Mouse (Mus musculus) effector memory CD4-positive, alpha-beta T cell, adult 5 months (primary cell): ENCODE data around the gene Stmn1. TPM values are rescaled to one million over a fixed set of nuclear protein-coding genes. Genes with fewer than 3 reads are reported as not detected.

Source experiments
- polyA plus RNA-seq: library from polyadenylated mRNA; unstranded; fragments of 100-300 nt; shearing (Covaris generic); gene quantifications from one replicate; pipeline ENCODE4 v1.2.1, GENCODE M21; 2017

Stmn1 gene
- polyA plus RNA-seq, result 25.5 TPM

GRCm38 (mm10) chr4:134468215-134468575, at the start of gene Stmn1:
Gene Stmn1, plus strand, starts transcription at chr4:134468320.

DNA sequence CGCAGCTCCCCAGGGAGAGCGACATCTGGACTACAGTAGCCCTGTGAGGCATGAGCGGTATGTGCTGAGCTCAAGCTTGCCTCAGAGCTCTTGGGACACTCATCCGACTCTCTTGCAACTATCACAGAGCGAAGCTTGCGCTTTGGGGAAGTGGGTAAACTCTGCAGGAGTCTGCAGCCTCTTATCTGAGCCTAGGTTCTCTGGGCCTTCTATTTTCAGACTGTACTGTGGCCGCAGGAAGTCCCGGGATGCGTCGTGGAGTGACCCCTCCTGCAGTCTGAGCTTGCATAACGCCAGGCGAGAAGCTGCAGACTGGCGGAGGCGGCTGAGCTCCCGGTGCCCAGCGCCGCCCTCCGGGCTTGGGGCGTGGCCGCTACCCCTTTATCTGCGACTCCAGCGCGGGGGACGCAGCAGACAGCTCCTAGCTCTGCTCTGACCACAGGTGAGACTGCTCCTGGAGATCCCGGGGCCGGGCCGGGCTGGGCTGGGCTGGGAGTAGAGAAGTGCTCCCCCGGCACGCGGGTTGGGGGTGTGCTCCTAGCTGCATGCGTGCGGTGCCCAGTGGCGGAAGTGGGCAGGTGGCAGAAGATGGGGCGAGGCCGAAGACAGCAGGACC, 28.6 kb downstream of the Stmn1 start, which contains the start of gene Paqr7:
Gene Paqr7 (plus strand): TSS at position 103 of the 616 bp plus-strand sequence.

DNA sequence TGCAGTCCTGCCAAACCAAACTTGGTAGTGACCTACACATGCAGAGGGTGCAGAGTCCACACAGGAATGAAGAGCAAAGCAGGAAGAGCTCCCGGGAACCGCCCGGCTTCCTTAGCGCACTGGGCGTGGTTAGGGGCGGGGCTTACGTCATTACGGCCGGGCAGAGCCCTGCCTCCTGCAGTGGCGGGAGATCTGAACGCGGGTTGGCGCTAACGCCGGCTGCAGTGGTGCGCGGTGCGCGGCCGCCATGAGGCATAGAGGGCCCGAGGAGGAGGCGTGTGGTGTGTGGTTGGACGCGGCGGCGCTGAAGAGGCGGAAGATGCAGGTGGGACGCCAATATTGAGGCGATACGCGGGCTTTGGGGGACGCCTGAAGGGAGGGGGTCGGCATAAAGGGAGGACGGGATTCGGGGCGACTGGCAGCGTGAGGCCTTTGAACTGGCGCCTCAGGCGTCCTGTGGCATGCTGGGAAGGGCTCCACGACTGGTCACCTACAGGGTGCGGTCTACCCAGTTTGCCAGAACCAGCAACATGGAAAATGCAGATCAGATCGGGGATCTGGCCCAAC, 42.8 kb downstream of the Stmn1 start, which contains the start of gene Aunip:
Gene Aunip (plus strand): TSS at position 155 of the 567 bp plus-strand sequence.

Other genes with a start within 250 kb of the Stmn1 start
- not detected for gene Catsper4, start 240.9 kb upstream of the Stmn1 start, polyA plus RNA-seq
- not detected for gene Cnksr1, start 229.9 kb upstream of the Stmn1 start, polyA plus RNA-seq
- gene E130218I03Rik, start 224.7 kb upstream of the Stmn1 start, polyA plus RNA-seq, result 5.9 TPM
- 25.7 TPM for gene Zfp593, start 222.7 kb upstream of the Stmn1 start, polyA plus RNA-seq
- gene Gm30191, start 221.4 kb upstream of the Stmn1 start, polyA plus RNA-seq, result not detected
- gene Grrp1, start 214.2 kb upstream of the Stmn1 start, polyA plus RNA-seq, result not detected
- gene Pdik1l, start 180.4 kb upstream of the Stmn1 start, polyA plus RNA-seq, result 7.7 TPM
- not detected for gene Trim63, start 153.2 kb upstream of the Stmn1 start, polyA plus RNA-seq
- gene Slc30a2, start 125.1 kb upstream of the Stmn1 start, polyA plus RNA-seq, result not detected
- gene Extl1, start 84.5 kb upstream of the Stmn1 start, polyA plus RNA-seq, result 0.21 TPM
- gene Pafah2, start 72.0 kb upstream of the Stmn1 start, polyA plus RNA-seq, result 1.6 TPM
- 11.9 TPM for gene Paqr7, start 28.4 kb downstream of the Stmn1 start, polyA plus RNA-seq
- gene Aunip, start 42.7 kb downstream of the Stmn1 start, polyA plus RNA-seq, result not detected
- 88.8 TPM for gene Mtfr1l, start 67.1 kb downstream of the Stmn1 start, polyA plus RNA-seq
- 3.8 TPM for gene Selenon, start 83.8 kb downstream of the Stmn1 start, polyA plus RNA-seq
- gene Man1c1, start 236.0 kb downstream of the Stmn1 start, polyA plus RNA-seq, result 6.2 TPM